Mouse (Mus musculus) liver, embryonic 14.5 days (tissue): ENCODE measurements around the gene Tmprss11c. TPM values are rescaled to one million over a fixed set of nuclear protein-coding genes. Genes with fewer than 3 reads are reported as not detected.

Experiments
- ATAC-seq: fragments of 200-750 bp; cut with Nextera tagmentation; 2 replicates; pipeline ENCODE4 v1.8.0; 2017; ENCODE audit warnings: moderate number of reproducible peaks, mild to moderate bottlenecking, moderate library complexity; ENCODE audit not compliant: insufficient read depth
- DNase-seq, 3 experiments: peaks; one replicate each; pipeline ENCODE4 v3.0.0-alpha.2; 2012 to 2013; ENCODE audit warnings: low read depth in 3 of 3, low spot score in 3 of 3
- H3K27ac ChIP-seq: fragments of 300-500 bp; sonication (generic); 2 replicates; pipeline ENCODE4 v1.5.1; 2014; ENCODE audit warnings: moderate library complexity, mild to moderate bottlenecking, control low read depth, inconsistent platforms
- H3K27me3 ChIP-seq: fragments of 300-500 bp; sonication (generic); 2 replicates; pipeline ENCODE4 v1.6.1; 2014; ENCODE audit warnings: mild to moderate bottlenecking, low read length, moderate library complexity; ENCODE audit not compliant: control insufficient read depth, insufficient read depth
- H3K36me3 ChIP-seq: fragments of 300-500 bp; sonication (generic); replicated peaks from 2 replicates; pipeline ENCODE4 v1.6.1; 2014; ENCODE audit warnings: low read depth; ENCODE audit not compliant: control insufficient read depth, insufficient read depth
- H3K4me1 ChIP-seq, 2 experiments: fragments of 200-500 bp in 1 of 2; fragments of 300-500 bp in 1 of 2; sonication (generic) in 1 of 2; replicated peaks; 2 replicates each; pipeline ENCODE4 v1.6.1; 2012 to 2014; ENCODE audit warnings: antibody characterized with exemption in 1 of 2, inconsistent platforms in 1 of 2, low read length in 1 of 2; ENCODE audit not compliant: control insufficient read depth in 2 of 2, insufficient read depth in 2 of 2
- H3K4me2 ChIP-seq: fragments of 300-500 bp; sonication (generic); 2 replicates; pipeline ENCODE4 v1.6.1; 2014; ENCODE audit warnings: low read depth, mild to moderate bottlenecking, control low read depth, moderate library complexity
- H3K4me3 ChIP-seq, 2 experiments: fragments of 200-500 bp in 1 of 2; fragments of 300-500 bp in 1 of 2; sonication (generic) in 1 of 2; 2 replicates each; pipeline ENCODE4 v1.5.1; 2012 to 2014; ENCODE audit warnings: low read depth in 2 of 2, low read length in 2 of 2, mild to moderate bottlenecking in 2 of 2, control low read depth in 1 of 2, inconsistent platforms in 1 of 2, moderate library complexity in 1 of 2; ENCODE audit not compliant: insufficient read depth in 1 of 2
- H3K9ac ChIP-seq: fragments of 300-500 bp; sonication (generic); replicated peaks from 2 replicates; pipeline ENCODE4 v1.6.1; 2014; ENCODE audit warnings: mild to moderate bottlenecking, control low read depth, moderate library complexity
- H3K9me3 ChIP-seq: fragments of 300-500 bp; sonication (generic); 2 replicates; pipeline ENCODE4 v1.6.1; 2016; ENCODE audit warnings: low read length, mixed read lengths; ENCODE audit not compliant: control insufficient read depth
- CTCF ChIP-seq: IDR thresholded peaks from 2 replicates; pipeline ENCODE4 v1.5.1; 2016; ENCODE audit warnings: antibody characterized with exemption, low read depth, control low read depth
- EP300 ChIP-seq: IDR thresholded peaks from 2 replicates; pipeline ENCODE4 v1.6.1; 2016; ENCODE audit warnings: antibody characterized with exemption, low read depth
- WGBS: fragments of 180-500 bp; shearing (Covaris S2); extraction: QIAGEN DNeasy Blood & Tissue Kit; methylation state at CpG from one replicate; pipeline ENCODE4 v1.1.7; 2014; ENCODE audit not compliant: insufficient replicate concordance; 5-methylcytosine and 5-hydroxymethylcytosine counted together
- polyA plus RNA-seq, 2 experiments: library from polyadenylated mRNA; depleted of rRNA in 1 of 2; stranded (reverse) in 1 of 2; unstranded in 1 of 2; fragments of >200 nt; fragmentation: Nextera tagmentation in 1 of 2; extraction: Ambion mirVana in 1 of 2; gene quantifications; 2 replicates each; pipeline versions ENCODE4 v1.2.1 to v1.2.3; 2012 to 2014

Tmprss11c gene
- polyA plus RNA-seq, 2 experiments, result not detected

DNA sequence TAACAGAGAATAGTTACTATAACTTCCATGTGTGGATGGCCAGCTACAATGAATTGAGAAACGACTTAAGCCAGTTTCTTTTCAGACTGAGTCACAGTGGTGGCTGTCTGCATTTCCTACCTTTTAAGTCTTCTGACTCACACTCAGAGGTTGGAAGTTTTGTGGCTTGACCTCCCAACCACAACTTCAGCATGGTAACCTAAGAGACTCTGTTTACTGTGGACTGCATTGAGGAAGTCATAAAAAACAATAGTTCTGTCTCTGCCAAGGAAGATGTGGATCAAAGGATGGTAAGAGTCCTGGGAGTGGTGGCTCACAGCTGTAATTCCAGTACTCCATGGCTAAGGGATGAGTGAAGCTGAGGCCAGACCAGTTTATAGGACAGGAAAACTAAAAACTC is 44.2 kb downstream of the Tmprss11c start:
- no peaks in the 10 kb centered on the region for H3K36me3 ChIP-seq
- no peak overlapping the region for H3K9ac ChIP-seq
- DNase-seq, result no peak
- no peaks in the 10 kb centered on the region for H3K4me1 ChIP-seq
- H3K9me3 ChIP-seq, result no peaks in the 10 kb centered on the region
- no peak overlapping the region for H3K4me3 ChIP-seq
- H3K27ac ChIP-seq, result no peak overlapping the region
- H3K4me2 ChIP-seq, result no peak overlapping the region
- ATAC-seq, result no peak
- H3K27me3 ChIP-seq, result no peaks in the 10 kb centered on the region
- 6% methylated on average over 1 of the region's 1 CpGs for WGBS
- no peak for TF ChIP-seq EP300
- TF ChIP-seq CTCF, result no peak

DNA sequence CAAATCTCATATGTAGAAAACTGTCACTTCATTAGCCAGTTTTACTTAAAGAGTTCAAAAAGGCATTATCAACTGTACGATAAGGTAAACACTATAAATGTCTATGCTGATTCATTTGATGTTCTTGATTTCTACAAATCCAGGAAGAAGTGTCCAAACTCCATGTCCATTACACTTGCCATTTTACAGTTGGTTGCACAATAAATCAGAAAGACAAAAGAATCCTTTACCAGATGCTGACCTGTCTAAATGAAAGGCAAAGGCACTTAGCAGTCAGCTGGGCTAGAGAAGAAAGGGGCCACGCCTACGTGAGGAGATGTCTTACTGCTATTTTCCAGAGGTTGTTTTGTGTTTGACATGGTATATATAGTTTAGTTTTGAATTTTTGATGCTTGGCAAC is 44.8 kb downstream of the Tmprss11c start:
- DNase-seq (no peak), ATAC-seq (no peak)
- no peak overlapping the region for H3K27ac ChIP-seq
- no peaks in the 10 kb centered on the region for H3K4me1 ChIP-seq
- no peaks in the 10 kb centered on the region for H3K27me3 ChIP-seq
- H3K9ac ChIP-seq, result no peak overlapping the region
- 57% methylated on average over 3 of the region's 3 CpGs for WGBS
- no peak overlapping the region for H3K4me2 ChIP-seq
- no peaks in the 10 kb centered on the region for H3K9me3 ChIP-seq
- H3K36me3 ChIP-seq, result no peaks in the 10 kb centered on the region
- no peak overlapping the region for H3K4me3 ChIP-seq
- TF ChIP-seq EP300 (no peak), CTCF (no peak)

DNA sequence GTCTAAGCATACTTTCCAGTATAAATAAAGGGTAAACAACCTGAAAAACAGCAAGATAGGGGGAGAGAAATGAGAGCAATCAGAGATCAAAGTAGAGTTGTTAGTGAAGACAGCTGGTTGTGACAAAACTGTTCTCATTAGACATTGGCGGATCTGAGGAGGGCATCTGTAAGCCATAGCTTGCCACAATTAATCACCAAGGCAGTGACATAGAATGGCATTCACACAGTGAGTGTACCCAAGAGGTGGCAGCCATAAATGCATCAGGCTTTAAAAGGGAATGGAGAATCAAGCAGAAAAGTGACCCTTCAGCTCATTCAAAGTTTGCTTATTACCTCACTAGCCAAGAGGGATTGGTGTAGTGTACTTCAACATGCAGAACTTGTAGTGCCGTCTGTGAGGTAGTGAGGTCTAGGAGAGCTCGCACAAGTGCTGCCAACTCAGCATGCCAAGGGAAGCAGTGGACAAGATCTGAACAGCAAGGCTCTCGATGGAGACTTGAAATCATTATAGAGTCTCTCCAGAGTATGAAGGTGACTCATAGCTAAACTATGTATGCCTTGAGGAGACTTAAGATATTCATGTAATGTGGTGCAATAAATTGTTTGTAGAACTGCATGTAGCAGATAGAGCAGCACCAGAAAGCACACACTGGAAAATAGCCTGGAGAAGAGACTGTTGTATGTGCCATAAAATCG is 61.8 kb downstream of the Tmprss11c start:
- Histone ChIP-seq H3K27ac (no peak overlapping the region), H3K9ac (no peak overlapping the region), H3K4me2 (no peak overlapping the region), H3K27me3 (no peaks in the 10 kb centered on the region), H3K9me3 (no peaks in the 10 kb centered on the region), H3K4me3 (no peak overlapping the region), H3K4me1 (no peaks in the 10 kb centered on the region), H3K36me3 (no peaks in the 10 kb centered on the region)
- no peak for ATAC-seq
- WGBS, result 73% methylated on average over 5 of the region's 5 CpGs
- DNase-seq, result no peak
- TF ChIP-seq EP300, result no peak

DNA sequence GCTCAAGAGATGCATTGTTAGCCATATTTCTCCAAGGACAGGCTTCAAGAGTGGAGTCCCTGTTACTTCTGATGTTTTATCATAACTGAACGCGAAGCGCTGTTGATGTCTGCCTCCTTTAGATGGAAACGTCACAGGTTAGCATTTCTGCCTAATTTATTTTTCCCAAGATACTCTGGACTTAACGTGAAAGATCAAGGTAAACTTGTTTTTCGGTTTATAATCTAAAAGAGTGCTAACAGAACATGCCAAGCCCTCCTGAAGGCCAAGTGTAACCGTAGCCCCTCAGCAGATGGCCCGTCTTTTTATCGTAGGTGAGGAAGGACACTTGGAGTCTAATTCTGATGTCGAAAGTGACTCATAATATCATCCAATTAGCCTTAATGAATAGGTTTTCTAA is 91.3 kb downstream of the Tmprss11c start, which contains the start of gene Gnrhr:
Gnrhr (minus strand) TSS at position 101 of the 400 bp plus-strand sequence.
- ATAC-seq, result no peak
- 76% methylated on average over 10 of the region's 10 CpGs for WGBS

DNA sequence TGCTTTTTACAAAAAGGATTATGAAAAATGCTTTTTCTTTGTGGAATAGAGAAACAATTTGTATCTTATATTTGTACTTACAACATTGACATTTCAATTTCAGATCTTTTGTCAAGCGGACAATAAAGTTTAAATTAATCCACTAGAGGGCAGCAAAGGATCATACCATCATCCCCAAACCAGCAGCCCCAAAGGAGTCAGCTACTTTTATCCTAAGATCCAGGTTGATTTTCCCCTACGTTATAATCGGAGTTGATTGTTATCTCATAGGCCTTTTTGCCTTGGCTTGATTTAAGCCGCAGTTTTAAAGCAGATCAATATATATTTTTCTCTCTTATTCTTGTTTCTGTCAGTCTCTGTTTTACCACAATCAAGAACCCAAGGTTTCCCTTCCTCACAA is 97.8 kb downstream of the Tmprss11c start:
- ATAC-seq, result no peak

More for the DNA sequence above, 91.3 kb downstream of the Tmprss11c start, which contains the start of gene Gnrhr:
- Histone ChIP-seq H3K4me3 (no peak within 1 kb of the TSS), H3K4me2 (no peak within 1 kb of the TSS), H3K27me3 (no peaks in the 10 kb centered on the region), H3K27ac (no peak within 1 kb of the TSS), H3K4me1 (no peaks in the 10 kb centered on the region), H3K9me3 (no peaks in the 10 kb centered on the region), H3K9ac (no peak within 1 kb of the TSS), H3K36me3 (no peaks in the 10 kb centered on the region)
- TF ChIP-seq EP300 (no peak), CTCF (no peak)
- no peak for DNase-seq

More for the DNA sequence above, 97.8 kb downstream of the Tmprss11c start:
- 10% methylated on average over 4 of the region's 4 CpGs for WGBS
- Histone ChIP-seq H3K9ac (no peak overlapping the region), H3K36me3 (no peaks in the 10 kb centered on the region), H3K4me2 (no peak overlapping the region), H3K27ac (no peak overlapping the region), H3K4me1 (no peaks in the 10 kb centered on the region), H3K9me3 (no peaks in the 10 kb centered on the region), H3K4me3 (no peak overlapping the region), H3K27me3 (no peaks in the 10 kb centered on the region)
- peak in 1 of 3 experiments; percentile 28 for DNase-seq
- TF ChIP-seq EP300 (no peak), CTCF (peak; percentile 45; the same call in 1 of the 2 replicates)
